Mouse (Mus musculus) urinary bladder, postnatal 10 days (tissue): ENCODE data around the gene Ttf2.
A peak's percentile ranks its signal among the peaks of the same experiment; 100 is the strongest.

Experiments
- DNase-seq: peaks from one replicate; pipeline ENCODE4 v3.0.0; 2022; ENCODE audit warnings: low spot score

The Ttf2 gene

DNA sequence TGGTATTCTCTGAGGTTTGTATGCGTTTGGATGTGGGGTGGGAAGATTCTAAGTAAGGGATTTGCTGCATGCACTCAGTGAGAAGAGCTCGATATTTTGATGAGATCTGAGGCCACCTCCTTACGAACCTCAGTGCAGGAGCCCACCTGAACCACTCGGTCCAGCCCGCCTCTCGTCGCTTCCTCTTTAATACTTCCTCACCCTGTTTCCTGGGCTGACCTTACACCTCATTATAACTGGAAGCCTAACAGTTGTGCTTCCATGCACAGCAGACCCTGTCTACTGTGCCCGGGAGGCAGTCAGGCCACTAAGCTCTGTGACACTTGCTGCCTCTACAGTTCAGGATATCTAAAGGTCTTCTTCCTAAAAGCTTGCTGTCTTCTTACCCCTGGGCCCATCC is 9.8 kb upstream of the Ttf2 start:
- no peak for DNase-seq

- DNase-seq = no peak
Measured at GRCm38 (mm10) chr3:100973906-100974305, 4.4 kb upstream of the Ttf2 start.

DNA sequence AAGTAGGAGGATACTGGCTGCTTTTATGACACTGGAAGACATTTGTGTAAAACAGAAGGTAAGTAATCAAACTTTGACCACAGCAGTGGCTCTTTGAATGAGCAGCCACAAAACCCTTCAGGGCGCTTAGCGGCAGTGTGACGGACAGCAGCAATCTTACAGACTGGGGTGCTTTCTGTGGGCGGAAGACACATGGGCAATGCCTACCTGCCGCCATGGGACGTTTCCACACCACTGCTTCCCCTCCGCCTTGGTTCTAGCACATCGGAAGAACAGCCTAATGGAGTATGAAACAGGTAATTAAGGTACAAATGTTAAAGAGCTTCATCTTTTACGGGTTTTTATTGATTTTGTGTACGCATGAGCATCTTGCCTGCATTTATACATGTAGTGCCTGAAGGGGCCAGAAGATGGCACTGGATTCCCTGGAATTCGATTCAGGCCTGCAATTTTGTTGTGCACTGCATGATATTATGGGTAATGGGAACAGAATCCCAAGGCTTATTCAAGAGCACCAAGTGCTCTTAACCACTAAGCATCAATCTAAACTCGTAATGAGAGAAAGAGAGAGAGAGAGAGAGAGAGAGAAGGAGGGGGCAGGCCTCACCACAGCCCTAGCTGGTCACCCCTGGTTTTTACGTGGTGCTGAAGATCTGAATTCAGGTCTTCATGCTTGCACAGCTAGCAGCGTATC is 5.5 kb downstream of the Ttf2 start:
- no peak for DNase-seq

GRCm38 (mm10) chr3:100961501-100961900 is 8.0 kb downstream of the Ttf2 start:
- DNase-seq = no peak

DNA sequence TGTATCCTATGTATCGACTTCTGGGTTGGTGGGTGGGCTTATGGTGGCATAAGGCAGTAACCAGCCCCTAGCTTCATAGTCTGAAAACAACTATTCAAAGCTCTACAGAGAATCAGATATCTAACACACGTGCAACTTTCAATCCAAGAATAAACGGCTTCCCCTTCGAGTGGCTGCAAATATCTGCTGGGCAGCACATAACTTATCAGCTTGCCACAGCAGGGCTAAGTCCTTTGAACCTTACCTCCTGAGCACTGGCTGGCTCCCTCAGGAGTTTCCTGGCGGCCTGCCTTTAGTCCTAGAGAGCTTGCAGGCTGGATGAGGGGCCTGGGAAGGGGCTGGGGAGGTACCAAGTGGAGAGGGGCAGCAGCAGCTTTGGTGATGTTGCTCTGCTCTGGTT is 8.5 kb downstream of the Ttf2 start:
- no peak for DNase-seq

- no peak for DNase-seq
Measured at GRCm38 (mm10) chr3:100954616-100955015, 14.8 kb downstream of the Ttf2 start.

- no peak for DNase-seq
Measured at GRCm38 (mm10) chr3:100951531-100951930, 17.9 kb downstream of the Ttf2 start.

- no peak for DNase-seq
Measured at GRCm38 (mm10) chr3:100947286-100947685, 22.2 kb downstream of the Ttf2 start.

- DNase-seq = no peak
Measured at GRCm38 (mm10) chr3:100940496-100941037, 28.9 kb downstream of the Ttf2 start.

GRCm38 (mm10) chr3:100938211-100938610 is 31.3 kb downstream of the Ttf2 start:
- DNase-seq = no peak

DNA sequence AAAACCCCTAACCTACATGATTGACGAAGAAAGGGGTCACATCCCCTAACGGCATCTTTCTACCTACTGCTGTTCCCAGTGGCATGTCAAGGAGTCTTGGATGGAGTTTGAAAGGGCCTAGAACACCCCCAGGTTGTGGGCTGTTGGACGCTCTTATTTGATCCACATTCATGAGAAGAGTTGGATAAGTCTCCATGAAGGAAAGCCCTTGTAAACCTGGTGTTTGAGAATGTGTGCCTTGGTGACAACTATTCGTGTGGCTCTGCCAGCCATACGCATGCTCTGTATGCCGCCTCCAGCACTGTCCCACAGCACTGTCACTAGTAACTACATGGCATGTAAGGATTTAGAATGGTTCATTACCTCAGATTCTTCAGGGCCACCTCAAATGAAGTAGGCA is 33.3 kb downstream of the Ttf2 start:
- no peak for DNase-seq

DNA sequence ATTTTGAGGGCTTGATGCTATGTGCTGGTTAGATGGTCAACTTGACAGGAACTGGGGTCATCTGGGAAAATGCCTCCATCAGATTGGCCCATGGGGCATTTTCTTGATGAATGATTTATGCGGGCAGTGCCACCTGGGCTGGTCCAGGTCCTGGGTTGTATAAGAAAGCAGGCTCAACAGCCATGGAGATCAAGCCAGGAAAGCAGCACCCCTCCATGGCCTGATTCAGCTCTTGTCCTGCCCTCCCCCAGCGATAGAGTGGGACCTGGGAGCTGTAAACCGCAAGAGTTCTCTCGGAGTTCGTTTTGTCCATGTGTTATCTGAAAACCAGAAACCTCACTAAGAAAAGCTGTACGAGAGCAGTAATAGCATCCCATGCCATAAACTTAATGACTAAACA is 33.9 kb downstream of the Ttf2 start:
- DNase-seq = no peak

- DNase-seq = no peak
Measured at GRCm38 (mm10) chr3:100932077-100932944, 37.2 kb downstream of the Ttf2 start.

DNA sequence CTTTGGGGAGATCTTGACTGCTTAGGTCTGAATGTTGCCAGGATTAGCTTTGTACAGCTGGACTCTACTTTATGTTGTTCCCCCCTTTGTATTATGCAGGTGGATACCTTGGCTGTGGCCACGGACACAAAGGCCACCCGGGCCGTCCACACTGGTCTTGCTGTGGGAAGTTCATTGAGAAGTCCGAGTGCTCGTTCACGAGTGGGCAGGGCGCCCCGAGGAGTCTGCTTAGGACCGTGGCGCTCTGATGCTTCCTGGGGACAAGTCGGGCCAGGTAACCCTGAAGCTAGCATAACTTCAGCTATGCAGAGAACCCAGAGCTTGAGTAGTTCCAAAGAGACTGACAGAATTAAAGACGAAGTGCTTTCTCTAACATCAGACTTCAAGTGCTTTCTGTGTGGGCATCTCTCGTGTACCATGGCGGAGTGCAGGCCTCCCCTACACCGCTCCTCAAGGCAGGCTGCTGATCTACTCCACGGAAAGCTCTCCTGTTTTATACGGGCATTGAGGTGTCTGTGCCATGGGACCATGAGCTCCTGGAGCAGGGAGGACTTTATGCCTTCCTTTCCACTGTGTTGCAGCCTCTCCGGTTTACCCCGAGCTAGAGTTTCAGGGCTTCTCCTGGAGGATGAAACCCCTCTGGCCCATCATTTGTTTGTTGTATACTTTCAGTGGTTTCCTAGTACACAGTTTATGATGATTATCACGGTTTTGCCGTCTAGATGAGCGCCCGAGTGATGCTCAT is 38.0 kb downstream of the Ttf2 start:
- DNase-seq = no peak

DNA sequence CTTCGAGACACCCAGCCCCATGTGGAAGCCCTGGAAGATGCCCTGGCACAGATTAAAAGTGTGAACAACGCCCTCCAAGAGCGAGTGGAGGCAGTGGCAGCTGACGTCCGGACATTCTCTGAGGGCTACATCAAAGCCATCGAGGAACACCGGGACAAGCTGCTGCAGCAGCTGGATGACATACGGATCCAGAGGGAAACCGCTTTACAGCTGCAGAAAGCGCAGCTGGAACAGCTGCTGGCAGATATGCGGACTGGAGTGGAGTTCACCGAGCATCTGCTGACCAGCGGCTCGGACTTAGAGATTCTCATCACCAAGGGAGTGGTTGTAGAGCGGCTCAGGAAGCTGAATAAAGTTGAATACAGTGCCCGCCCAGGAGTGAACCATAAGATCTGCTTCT is 44.3 kb downstream of the Ttf2 start:
- no peak for DNase-seq

DNA sequence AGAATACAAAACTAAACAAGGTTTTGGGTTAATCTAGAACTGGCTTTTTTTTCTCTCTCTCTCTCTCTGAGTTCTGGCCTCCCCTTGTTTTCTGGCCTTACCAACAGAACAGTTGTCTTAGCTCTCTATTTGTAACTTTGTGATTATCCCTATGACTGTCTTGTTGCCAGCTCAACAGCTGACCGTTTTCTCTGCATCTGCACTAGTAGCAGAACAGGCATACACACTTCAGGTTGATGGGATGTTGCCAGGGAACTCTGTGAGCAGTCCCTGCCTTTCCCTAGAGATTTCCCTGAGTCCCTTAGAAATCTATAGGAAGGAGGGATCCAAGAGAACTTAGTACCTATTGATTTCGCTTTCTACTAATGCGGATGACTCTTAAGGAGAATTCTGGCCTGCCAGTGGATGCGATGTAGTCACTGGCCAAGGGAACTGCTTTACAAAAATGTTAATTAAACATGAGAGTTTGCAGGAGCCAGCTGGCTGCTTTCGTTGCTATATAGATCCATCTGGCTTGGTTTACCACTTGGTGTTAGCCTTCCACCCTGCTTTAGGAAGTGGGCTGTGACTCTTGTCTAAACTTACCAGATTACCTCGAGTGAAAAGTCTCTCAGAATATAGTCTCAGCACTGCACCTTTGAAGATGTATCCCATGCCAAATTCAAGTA is 45.3 kb downstream of the Ttf2 start:
- no peak for DNase-seq

DNA sequence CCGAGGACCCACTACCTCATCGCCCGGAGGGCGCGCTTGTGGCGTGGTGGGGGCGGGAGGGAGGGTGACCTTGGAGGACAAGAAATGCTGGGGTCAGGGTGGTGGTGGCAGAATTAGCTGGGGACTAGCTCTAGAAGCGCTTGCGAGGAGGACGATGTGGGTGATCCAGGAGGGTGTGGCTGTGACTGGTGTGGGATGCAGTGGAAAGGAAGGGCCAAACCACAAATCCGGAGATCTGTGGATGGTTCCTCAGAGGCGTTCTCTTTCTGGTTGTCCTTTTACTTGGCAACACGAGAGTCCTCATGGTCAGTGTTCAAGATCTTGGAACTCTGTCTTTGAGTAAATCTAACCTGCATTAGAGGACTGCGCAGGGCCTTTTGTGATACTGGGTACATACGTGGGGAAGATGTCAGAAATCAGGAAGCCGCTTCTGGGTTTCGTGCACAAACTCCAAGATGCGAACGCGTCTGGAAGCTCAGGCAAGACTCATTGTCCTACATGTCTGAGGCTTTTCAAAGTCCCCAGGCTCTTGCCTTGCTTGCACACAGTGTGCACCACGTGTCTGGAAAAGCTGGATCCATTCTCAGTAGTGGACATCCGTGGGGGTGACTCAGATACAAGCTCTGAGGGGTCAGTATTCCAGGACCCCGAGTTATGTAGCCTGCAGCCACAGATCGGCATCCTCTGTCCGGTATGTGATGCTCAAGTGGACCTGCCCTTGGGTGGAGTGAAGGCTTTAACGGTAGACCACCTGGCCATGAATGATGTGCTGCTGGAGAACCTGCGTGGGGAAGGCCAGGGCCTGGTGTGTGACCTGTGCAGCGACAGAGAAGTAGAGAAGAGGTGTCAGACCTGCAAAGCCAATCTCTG is 46.7 kb downstream of the Ttf2 start:
- DNase-seq = no peak

- DNase-seq = peak; percentile 96
Measured at GRCm38 (mm10) chr3:100921825-100922505, 47.5 kb downstream of the Ttf2 start, which contains the start of gene Trim45. Gene Trim45 (plus strand): TSS chr3:100922202.

GRCm38 (mm10) chr3:100920611-100921140 is 48.8 kb downstream of the Ttf2 start:
- no peak for DNase-seq

DNA sequence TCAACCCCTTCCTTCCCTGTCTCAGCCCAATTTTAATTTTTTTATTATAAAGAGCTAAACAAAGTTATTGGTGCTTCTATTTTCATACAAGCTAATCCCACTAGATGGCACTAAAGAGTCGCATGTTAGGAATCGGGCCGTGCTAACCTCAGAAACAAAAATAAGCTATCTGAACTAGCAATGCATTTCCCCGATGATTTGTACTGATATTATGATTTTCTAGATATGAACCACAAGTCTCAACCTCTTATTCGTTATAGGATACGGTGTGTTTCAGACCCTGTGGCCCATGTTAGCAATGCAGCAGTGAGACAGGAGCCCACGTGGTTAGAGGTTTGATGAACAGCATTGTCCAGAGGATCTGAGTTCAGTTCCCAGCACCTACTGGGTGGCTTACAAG is 52.6 kb downstream of the Ttf2 start:
- DNase-seq = no peak
